Mouse (Mus musculus) thymus, postnatal 4 days (tissue): Measurements from ENCODE around the gene Eef1g.
"Not testable (repeated sequence)": the region's sequence is repeated elsewhere in the genome, so short reads cannot be mapped to it uniquely, and the experiment has no call there.

Experiments
- DNase-seq: peaks from one replicate; pipeline ENCODE4 v3.0.0; 2021

Gene Eef1g

DNA sequence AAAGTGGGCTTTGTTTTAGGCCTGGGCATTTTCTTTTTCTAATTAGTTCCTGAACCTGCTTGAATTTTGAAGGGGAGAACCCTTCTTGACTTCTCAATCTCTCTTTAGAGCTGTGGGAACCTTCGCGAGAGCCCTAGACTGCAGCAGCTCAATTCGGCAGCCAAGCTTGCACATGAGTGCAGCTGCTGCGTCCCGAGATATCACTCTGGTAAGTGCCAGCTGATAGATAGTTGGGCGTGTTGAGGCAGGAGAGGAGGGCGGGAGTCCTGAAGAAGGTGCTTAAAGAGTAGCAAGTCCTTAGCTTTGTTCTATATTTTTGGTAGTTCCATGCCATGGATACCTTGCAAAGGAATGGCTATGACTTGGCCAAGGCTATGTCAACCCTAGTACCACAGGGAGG lies 19.9 kb upstream of the Eef1g start:
- DNase-seq = no peak

DNA sequence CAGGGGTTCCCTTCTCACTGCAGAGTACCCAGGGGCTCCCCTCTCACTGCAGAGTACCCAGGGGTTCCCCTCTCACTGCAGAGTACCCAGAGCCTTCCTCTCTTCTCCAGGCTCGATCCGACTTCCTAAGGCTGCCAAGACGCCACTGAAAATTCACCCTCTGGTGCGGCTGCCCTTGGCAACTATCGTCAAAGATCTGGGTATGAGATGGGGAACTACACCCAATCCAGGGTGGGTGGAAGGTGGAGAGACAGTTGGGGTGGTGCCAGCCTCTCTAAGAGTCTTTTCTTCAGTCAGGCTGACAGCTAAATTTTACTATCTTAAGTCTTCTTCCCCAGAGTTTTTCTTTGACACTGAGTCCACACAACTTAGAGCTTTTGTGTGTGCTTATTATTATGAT lies 16.7 kb upstream of the Eef1g start:
- no peak for DNase-seq

DNA sequence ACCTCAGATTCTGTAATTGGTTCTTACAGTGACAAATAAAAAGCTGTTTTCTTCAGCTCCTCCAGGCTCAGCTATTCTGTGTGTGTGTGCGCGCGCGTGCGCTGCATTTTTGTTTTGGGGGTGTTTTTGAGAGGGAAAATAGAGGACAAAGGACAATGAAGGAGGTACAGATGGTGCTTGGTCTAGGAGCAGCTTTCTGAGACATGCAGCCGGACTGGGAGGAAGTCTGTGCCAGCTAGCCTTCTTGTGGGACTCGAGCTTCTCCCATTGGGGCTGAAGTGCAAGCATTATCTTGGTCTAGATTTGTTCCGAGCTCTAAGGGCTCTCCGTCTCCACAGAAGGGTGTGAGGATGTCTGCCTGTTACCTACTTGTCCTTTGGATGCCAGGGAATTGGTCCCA lies 14.6 kb upstream of the Eef1g start:
- no peak for DNase-seq

DNA sequence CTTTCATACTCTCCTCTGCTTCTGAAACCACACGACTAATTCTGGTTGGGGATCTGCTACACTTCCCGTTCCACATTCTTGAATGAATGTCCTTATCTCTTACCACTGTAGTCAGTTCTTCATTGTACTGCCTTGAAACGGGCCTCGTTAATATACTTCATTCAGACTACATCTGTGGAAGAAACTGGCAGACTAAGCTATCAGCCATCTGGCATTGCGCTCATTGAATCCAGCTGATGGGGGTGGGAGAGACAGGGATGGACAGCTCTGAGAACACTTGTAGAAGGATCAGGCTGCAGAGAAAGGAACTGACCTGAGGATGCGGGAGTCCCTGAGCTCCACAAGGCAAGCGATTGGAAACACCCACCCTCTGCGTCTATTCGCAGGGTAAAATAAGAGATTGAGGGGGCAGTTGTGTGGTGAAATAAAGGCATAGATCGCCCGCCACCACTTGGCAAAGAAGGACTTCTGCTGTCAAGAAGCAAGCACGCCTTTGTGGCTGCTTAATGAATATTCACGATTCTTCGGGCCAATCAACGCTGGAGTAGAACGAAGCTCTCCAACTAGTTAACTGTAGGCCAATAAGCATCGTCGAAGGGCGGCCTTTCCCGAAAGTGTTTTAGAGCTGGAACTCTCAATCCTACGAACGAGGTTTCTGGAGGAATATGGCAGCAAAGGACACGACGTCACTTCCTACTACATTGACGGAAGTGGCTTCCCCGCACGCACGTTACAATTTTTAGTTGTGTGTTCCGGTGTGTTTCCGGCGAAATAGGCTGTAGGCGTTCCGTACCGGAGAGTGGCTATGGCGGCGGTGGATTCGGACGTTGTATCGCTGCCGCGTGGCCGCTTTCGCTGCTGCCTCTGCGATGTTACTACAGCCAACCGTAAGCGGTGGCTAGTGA lies 13.5 kb upstream of the Eef1g start, which contains the start of gene Tut1:
Gene Tut1, plus strand, starts transcription at position 713 of the 905 bp plus-strand sequence.
- peak; percentile 85 for DNase-seq

DNA sequence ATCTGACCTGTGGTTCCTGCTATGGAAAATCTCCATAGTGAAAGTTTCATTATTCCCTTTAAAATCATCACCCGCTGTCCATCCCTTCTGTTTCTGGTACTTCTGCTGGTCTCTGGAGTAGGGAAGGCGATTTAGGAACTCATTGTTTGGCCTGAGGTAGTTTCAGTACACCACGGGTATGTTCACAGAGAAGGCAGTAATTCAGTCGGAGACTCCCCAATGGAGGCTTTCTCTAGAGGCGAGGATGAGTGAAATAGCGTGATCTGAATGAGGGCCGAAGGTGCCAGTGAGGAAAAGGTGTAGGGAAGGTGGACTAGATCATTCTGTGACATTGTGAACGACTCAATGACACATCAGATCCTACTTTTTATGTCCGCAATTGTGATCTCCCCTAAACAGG lies 12.7 kb upstream of the Eef1g start:
- no peak for DNase-seq

DNA sequence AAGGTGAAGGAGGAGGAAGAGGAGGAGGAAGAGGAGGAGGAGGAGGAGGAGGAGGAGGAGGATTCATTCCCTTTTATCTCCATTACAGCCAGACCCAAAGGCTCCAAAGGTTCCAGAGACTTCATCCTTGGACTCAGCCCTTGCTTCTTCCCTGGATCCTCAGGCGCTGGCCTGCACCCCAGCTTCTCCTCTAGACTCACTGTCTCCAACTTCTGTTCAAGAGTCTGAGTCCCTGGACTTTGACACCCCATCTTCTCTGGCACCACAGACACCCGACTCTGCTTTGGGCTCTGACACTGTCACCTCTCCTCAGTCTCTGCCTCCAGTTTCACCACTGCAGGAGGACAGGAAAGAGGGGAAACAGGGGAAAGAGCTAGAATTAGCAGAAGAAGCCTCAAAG lies 4.6 kb upstream of the Eef1g start:
- no peak for DNase-seq

DNA sequence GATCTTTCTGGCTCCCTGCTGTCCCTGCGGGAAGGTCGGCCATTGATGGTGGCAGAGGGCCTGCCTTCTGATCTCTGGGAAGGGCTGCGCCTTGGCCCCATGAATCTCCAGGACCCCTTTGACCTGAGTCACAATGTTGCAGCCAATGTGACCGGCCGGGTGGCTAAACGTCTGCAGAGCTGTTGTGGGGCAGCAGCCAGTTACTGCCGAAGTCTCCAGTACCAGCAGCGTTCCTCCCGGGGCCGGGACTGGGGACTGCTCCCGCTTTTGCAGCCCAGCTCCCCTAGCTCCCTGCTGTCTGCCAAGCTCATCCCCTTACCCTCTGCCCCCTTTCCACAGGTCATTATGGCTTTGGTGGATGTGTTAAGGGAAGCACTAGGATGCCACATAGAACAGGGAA lies 1.8 kb upstream of the Eef1g start:
- DNase-seq = peak; percentile 20

DNA sequence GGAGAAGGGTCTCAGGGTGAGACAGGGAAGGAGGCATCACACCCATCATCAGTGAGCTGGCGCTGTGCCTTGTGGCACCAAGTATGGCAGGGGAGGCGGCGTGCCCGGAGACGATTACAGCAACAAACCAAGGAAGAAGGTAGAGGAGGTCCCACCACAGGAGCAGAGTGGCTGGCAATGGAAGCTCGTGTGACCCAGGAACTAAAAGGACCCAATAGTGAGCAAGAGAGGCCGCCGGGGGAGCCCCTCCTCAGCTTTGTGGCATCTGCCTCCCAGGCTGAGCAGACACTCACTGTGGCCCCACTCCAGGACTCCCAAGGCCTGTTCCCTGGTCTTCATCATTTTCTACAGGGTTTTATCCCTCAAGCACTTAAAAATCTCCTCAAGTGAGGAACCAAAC lies 1.1 kb upstream of the Eef1g start:
- DNase-seq = peak; percentile 33

DNA sequence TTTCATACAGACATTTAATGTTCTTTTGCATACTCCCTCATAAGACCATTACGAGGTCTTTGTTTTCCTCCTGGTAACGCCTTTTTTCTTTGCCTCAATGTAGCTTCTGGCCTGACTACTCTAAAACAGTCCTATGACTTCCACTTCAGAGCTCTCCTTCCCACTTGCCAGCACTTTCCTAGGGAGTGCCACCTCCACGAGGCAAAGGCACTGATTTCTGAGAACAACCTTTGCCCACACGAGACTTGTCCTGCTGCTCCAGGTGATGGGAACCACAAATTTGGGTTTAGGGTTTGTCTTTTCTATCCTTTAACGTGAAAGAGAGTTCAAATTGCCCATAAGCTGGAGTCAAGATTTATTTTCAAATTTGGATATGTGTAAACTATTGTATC lies 647 bp upstream of the Eef1g start:
- DNase-seq = no peak

DNA sequence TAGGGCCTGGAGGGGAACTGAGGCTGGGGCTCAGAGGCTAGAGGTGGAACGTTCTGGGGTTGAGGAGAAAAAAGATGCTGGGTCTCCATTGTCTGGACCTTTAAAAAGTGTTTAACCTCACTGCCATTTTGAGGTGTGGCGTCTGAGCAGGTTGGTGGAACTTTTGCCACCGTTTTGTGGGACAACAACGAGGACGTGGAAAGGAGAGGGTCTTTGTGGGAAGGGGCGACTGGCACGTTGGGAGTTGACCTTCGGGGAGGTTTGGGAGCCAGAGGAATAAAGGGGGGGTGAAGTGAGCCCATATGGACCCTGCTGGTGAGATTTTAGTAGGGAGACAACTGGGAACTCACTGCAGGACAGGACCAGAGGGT lies 517 bp downstream of the Eef1g start:
- no peak for DNase-seq

DNA sequence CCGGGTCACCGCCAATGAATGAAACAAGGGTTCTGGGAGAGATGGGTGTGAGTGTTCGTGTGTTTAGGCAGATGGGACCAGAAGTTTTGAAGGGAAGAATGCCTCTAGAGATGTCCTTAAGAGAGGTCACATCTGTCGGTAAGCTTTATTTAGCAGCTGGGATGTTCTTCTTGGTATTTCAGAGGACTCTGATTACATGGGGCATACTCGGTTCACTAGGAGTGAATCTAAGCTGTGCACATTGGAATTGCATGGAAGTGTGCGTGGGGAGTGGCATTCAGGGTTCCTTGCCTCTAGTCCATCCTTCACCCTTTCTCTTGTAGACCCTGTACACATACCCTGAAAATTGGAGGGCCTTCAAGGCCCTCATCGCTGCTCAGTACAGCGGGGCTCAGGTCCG lies 1.1 kb downstream of the Eef1g start:
- DNase-seq = no peak

DNA sequence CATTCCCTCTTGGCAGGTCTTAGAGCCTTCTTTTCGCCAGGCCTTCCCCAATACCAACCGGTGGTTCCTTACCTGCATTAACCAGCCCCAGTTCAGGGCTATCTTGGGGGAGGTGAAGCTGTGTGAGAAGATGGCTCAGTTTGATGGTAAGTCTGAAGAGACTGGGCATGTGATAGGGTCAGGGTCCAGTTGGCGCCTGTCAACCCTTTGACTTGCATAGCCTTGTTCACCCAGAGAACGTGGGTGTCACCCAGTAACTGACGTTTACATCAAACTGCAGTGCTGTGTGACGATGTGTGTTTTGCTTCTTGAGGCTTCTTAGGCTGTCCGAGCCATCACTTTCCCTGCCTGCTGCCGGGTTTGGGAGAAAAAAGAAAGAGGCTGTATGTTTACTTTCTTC lies 5.7 kb downstream of the Eef1g start:
- DNase-seq = not testable (repeated sequence)

DNA sequence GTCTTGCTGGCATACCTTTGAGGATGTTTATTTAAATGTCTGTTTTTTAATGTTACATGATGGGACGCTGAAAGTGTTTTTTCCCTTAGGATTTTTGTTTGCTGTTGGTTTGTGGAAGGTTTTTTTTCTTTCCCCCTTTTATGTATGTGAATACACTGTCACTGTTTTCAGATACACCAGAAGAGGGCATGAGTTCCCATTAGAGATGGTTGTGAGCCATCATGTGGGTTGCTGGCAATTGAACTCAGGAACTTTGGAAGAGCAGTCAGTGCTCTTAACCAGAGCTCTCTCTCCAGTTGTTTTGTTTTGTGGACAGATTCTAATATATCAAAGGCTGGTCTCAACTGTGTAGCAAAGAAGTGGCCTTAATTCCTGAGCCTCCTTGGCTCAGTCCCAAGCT lies 7.8 kb downstream of the Eef1g start:
- DNase-seq = no peak

DNA sequence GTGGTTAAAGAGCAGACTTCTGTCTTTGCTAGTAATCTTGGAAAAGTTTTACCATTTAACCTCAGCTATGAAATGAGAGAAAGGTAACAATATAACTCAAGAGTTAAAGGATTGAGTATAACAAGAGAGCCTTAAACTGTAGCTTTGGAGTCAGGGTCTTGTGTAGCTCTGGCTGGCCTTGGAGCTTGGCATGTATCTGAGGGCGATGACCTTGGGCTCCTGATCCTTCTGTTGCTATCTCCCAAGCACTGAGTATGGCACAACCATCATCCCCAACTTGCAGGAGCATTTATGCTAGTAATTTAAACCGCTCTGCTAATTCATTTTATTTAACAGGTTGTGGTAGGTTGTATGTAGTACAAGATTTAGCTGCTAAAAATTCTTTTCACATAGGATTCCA lies 8.7 kb downstream of the Eef1g start:
- DNase-seq = no peak

DNA sequence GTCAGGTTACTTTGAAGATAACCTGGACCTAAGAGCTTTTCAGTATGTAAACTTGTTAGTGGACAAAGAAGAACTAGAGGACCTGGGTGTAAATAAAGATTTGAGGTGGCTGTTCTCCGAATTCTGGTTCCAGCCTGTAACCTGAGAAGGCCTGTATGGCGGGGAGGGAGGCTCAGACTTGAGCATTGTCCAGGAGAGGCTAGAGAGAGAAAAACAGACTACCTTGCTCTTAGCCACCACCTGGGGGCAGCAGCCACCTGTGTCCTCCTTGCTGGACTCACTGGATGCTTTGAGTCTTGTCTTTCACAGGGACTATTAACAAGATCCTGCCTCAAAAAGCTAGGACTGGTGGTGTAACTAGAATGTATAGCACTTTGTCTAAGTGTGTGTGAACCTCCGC lies 9.7 kb downstream of the Eef1g start:
- DNase-seq = peak; percentile 70

DNA sequence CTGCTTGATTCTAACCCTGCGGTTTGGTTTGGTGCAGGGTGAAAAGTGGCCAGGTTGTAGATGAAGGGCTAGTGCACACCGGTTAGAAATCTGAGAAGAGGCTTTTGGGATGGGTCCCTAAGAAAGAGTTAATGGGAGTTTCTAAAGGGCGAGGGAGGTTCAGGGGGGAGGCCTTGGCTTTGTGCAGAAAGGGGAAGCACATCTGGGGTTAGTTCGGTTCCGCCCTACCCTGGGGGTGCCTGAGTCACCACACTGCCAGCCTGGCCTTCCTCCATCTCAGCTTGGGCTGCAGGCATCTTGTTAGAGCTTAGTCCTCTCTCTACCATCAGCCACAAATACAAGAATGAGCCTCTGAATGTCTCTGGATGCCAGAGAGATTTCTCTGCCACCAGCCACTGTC lies 13.9 kb downstream of the Eef1g start:
- DNase-seq = no peak

DNA sequence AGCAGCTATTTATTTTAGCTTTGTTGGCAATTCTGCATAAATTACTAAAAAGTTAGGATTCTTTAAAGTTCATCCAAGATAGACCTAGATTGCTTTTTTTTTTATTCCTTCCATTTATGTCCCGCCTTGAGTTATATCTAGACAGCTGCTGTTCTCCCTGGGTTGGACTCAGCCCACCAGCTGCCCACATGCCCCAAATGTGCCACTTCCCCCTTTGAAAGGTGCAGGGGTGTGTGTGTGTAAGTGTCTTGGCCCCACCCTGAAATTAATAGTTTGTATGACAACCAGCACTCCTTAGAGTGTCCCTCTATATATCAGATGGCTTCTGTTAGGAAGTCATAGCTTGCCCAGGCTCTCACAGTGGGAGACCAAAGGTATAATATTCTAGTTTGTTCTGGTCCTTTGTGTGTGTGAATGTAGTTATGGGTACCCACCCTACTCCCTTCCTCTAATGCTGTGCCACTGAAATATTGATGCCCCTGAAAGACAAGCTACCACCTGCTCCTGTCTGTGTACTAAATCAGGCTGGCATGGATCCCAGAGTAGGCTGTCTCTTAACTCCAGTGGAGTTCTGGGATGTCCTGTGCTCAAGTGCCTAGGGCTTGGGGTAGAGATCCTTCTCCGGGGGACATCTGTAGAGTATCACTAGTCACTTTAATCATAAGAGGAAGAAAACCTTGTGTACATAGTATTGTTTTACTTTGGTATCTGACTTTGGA lies 14.8 kb downstream of the Eef1g start:
- DNase-seq = no peak

DNA sequence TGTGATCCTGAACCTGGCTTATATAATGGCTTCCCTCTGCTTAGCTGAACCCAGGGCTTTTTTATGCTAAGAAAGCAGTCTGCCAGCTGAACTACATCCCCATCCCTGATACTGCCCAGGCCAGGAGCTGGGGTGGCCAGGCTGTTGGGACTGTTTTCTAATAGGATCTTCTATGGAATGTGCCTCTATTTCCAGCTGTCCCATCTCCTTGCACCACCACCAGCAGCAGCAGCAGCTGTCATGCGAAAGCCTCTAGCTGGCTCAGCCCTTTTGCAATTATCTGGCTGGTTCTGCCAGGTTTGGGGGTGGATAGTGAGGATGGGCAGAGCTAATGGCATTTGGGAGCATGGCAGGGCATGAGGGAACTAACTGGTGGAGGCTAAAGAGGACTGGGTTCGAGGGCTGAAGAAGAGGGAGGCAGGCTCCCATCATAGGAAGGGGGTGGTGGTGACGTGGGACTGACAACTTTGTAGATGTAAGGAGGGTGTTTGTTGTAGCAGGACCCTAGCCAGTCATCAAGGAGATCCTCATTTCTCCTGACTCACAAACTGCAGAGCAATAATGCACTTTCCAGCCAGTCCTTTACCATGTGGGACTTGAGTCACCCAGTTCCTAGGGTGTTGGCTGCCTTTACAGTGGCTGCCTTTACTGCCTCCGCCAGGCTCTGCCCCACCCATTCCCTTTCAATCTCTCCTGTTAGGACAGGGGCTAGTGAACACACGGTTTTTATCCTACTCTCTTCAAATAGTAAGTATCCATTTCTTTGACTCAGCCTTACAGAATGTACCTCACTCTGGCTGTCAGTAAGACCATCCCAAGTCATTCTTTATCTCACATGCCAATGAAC lies 15.7 kb downstream of the Eef1g start:
- no peak for DNase-seq

DNA sequence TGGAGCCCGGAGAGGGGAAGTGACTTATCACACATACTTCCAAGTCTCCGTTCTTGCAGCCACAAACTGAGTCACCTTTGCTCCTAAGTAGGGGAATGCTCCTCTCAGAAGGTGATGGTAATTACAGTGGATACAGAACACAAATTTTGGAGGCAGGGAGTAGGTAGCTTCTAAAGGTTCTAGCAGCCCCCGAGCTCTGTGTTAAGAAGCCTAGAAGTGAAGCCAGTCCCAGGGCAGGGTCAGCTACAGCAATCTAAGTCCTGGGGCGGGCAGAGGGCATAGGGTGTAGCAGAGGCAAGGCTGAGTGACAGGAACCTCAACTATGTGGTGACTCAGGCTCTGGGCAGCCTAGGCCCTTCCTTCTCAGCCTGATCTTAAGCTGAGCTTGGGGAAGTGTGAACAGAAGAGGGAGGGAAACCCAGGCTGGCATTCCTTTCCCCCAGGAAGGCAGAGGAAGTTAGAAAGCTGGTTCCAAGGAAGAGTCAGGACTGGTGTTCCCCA lies 16.4 kb downstream of the Eef1g start:
- no peak for DNase-seq

DNA sequence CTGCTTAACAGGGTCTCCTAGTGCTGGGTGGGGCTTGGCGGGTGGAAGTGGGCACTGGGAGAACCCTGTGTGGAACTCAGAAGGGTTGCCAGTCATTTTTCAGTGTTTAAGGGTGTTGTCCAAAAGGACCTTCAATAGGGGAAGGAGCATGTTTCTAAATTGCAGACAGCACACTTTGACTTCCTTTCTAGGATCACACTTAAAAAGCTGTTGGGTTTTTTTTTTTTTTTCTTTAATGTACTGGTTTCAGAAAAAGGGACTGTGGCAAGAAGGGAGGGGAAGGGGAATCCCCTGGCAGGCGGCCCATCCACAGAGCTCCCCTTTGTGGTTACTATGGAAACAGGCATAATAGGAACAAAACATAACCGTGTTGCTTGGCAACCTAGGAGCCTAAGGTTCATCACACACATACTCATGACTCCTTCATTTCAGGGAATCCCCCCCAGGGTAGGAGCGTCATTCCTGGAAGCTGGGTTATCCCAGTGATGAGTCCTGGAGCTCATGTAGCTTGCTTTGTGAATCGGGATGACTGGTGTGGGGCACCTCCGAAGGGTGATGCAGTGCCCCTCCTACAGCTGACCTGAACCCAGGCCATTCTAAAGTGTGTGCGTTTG lies 17.5 kb downstream of the Eef1g start:
- DNase-seq = peak; percentile 52

DNA sequence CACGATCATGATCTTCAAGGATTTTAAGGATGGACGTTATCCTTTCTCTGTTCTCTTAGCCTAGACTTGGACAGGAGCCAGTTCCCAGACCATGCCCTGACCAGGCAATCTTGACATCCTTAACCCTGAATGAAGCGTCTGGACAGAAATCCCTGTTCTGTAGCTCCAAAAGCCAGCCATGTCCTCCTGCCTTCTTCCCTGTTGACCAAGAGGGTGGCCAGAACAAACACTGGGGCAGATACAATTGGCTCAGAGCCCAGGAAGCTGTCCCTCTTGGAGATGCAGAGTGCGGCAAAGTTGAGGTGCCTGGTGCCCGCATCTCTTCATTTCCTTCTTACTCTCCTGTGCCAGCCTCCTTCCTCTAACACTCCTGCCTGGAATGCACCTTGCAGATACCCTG lies 19.1 kb downstream of the Eef1g start:
- no peak for DNase-seq

DNA sequence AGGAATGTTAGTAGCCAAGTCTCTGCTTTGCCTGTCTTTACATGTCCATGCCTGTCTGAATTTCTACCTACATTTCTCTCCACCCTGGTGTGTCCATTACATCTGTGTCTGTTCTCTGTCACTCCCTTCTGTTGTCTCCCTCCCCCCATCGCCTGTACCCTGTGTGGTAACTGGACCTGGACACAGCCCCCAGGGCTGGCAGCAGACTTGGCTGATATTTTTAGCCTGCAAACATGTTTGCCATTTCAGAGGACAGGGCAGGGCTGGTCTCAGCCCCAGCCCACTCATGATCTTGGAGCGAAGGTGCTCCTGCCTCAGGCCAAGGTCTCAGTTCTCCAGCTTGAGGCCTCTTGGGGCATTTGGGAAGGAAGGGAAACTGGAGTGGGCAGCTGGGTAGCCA lies 21.0 kb downstream of the Eef1g start:
- no peak for DNase-seq
